Mouse (Mus musculus): ENCODE data around the gene Nipal3.

GRCm38 (mm10) chr4:135425625-135426024, 69.2 kb downstream of the Nipal3 start:
- no peak for TF ChIP-seq POLR2A (IDR thresholded peaks at IDR 0.05; ENCODE audit: extremely low read depth, insufficient read depth, low read length)
- no peak for TF ChIP-seq CTCF (IDR thresholded peaks at IDR 0.05; ENCODE audit: low read depth, low read length)
